Mouse (Mus musculus): ENCODE measurements at regions not wholly inside any gene's neighbourhood (a gene's known extent, or its start where the extent isn't known, plus 50 kb on each side); places are given as distances from the start of the nearest gene placed in this dataset.

DNA sequence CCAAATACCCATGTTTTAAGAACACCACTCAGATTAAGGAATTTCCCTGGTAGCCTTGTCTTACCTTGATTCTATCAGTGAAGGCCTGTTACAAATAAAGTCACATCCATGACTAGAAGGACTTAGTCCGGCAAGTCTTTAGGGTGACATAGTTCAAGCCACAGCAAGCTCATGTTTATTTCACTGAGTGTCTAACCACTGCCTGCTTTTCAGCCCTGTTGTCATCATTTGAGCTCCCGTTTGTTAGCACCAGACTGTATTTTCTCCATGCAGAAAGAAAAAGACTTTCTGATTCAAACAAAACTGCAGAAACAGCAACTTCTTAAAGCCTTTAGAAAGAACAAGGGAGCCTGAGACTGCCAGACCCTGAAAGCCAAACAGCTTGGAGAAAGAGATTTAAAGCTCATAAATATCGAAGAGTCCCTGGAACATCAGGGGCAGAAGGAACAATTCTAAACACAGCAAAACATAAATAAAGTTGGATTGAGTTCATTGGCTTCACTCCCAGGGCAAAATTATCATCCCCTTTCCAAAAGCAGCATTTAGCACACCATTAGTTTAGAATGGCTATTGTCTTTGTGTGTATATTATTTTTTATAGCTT is 451.9 kb upstream of the Sptlc3 start:
- no peaks in the 10 kb centered on the region for H3K36me3 ChIP-seq (ENCODE audit: control insufficient read depth, insufficient read depth, low read length)
- H3K27me3 ChIP-seq (ENCODE audit: control insufficient read depth, insufficient read depth, low read length) = no peaks in the 10 kb centered on the region
- TF ChIP-seq CTCF (IDR thresholded peaks at IDR 0.05; ENCODE audit: control insufficient read depth, insufficient read depth, insufficient replicate concordance, low read depth, low read length) (no peak), POLR2A (IDR thresholded peaks at IDR 0.05; ENCODE audit: control insufficient read depth, low read depth, low read length) (no peak)
- no peaks in the 10 kb centered on the region for H3K4me1 ChIP-seq (ENCODE audit: control insufficient read depth, insufficient read depth, low read length)
- H3K4me3 ChIP-seq (ENCODE audit: control insufficient read depth, low read depth, low read length) = no peak overlapping the region
- H3K27ac ChIP-seq (ENCODE audit: control insufficient read depth, insufficient read depth, low read depth, low read length) = no peak overlapping the region

DNA sequence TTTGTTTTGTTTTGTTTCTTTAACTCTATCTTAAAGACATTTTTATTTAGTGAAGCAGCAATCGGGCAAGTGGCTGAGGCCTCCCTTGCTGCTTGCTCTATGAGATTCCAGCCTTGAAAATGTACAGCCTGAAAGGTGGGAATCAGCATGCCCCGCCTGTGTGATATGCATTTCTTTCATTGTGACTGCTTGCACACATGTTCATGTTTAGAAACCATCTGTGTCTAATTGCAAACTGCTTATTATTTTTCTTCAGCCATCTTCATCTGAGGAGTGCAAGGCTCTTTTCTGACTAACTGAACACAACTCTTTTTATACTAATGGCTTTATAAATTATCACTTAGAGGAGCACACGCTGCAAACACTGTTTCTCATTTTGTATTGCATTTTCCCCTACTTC is 449.0 kb upstream of the Sptlc3 start:
- Histone ChIP-seq H3K36me3 (ENCODE audit: control insufficient read depth, insufficient read depth, low read length) (no peaks in the 10 kb centered on the region), H3K27me3 (ENCODE audit: control insufficient read depth, insufficient read depth, low read length) (no peaks in the 10 kb centered on the region), H3K27ac (ENCODE audit: control insufficient read depth, insufficient read depth, low read depth, low read length) (no peak overlapping the region), H3K4me1 (ENCODE audit: control insufficient read depth, insufficient read depth, low read length) (no peaks in the 10 kb centered on the region), H3K4me3 (ENCODE audit: control insufficient read depth, low read depth, low read length) (no peak overlapping the region)
- TF ChIP-seq CTCF (IDR thresholded peaks at IDR 0.05; ENCODE audit: control insufficient read depth, insufficient read depth, insufficient replicate concordance, low read depth, low read length) (no peak), POLR2A (IDR thresholded peaks at IDR 0.05; ENCODE audit: control insufficient read depth, low read depth, low read length) (no peak)

DNA sequence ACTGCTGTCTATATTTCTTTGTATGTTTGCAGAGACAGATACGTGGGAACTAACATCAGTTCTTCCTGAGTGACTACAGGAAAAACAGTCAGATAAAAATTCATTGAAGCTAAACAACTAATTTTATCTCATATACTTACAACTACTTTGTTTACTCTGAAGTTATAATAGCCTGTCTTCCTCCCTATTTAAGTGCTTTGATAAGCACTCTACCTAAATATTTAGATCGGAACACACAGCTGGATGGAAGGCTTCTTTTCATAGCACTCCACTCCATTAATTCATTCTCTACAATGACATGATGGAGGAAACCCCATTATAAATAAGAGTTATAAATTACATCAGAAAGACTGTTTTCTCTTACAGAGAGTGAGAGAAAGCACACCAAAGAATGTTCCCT is 438.5 kb upstream of the Sptlc3 start:
- Histone ChIP-seq H3K4me3 (ENCODE audit: control insufficient read depth, low read depth, low read length) (no peak overlapping the region), H3K27me3 (ENCODE audit: control insufficient read depth, insufficient read depth, low read length) (no peaks in the 10 kb centered on the region), H3K36me3 (ENCODE audit: control insufficient read depth, insufficient read depth, low read length) (no peaks in the 10 kb centered on the region), H3K27ac (ENCODE audit: control insufficient read depth, insufficient read depth, low read depth, low read length) (no peak overlapping the region), H3K4me1 (ENCODE audit: control insufficient read depth, insufficient read depth, low read length) (no peaks in the 10 kb centered on the region)
- TF ChIP-seq CTCF (IDR thresholded peaks at IDR 0.05; ENCODE audit: control insufficient read depth, insufficient read depth, insufficient replicate concordance, low read depth, low read length) (no peak), POLR2A (IDR thresholded peaks at IDR 0.05; ENCODE audit: control insufficient read depth, low read depth, low read length) (no peak)

DNA sequence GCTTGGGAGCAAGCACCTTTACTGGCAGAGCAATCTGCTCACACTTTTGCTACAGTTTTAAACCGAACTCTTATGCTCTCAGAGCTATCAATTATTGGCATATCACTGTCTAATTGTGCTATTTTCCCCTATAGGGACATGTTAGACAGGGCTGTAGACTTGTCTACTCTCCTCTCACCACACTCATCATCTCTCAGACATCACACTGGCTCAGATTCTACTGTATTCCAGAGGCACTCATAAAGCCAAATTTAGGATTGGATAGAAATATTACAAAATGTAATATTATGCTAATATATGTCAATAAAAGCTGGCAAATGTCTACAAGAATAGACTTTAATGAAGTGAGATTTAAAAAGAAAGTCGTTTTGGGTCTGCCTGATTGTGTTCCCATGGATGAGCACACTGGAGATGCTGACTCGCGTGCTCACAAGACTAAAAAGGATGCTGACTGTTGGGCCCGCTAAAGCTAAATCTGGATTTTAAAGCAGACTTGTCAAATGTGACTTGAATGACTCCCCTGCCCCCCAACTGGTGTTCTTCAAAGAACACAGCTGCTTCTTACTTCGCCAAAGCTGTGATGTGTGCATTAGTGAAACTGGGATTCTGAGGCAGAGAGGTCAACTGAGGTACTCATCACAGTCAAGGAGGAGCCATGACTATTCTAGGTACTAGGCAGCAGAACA is 424.3 kb upstream of the Sptlc3 start:
- no peak overlapping the region for H3K27ac ChIP-seq (ENCODE audit: control insufficient read depth, insufficient read depth, low read depth, low read length)

DNA sequence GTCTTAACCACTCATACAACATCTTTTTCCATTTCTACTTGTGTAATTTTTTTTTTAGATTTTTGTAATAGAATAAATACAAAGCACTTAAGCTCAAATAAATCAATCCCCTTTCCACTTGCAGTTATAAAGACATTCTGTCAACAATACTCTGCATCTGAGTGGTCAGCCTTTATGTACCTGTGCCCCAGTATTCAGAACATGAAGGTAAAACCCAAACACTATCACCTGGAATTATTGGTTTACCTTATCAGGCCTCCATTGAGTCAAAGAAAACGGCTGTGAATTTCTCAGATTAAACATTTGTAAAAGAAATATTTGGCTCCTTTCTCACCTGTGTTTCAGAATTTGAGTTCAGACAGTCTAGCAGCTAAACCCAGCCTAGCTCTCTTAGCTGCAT is 422.0 kb upstream of the Sptlc3 start:
- Histone ChIP-seq H3K36me3 (ENCODE audit: control insufficient read depth, insufficient read depth, low read length) (no peaks in the 10 kb centered on the region), H3K27ac (ENCODE audit: control insufficient read depth, insufficient read depth, low read depth, low read length) (no peak overlapping the region), H3K4me3 (ENCODE audit: control insufficient read depth, low read depth, low read length) (no peak overlapping the region), H3K4me1 (ENCODE audit: control insufficient read depth, insufficient read depth, low read length) (no peaks in the 10 kb centered on the region), H3K27me3 (ENCODE audit: control insufficient read depth, insufficient read depth, low read length) (no peaks in the 10 kb centered on the region)
- TF ChIP-seq CTCF (IDR thresholded peaks at IDR 0.05; ENCODE audit: control insufficient read depth, insufficient read depth, insufficient replicate concordance, low read depth, low read length) = no peak
- no peak for TF ChIP-seq POLR2A (IDR thresholded peaks at IDR 0.05; ENCODE audit: control insufficient read depth, low read depth, low read length)

More for the DNA sequence above, 424.3 kb upstream of the Sptlc3 start:
- H3K4me3 ChIP-seq (ENCODE audit: control insufficient read depth, low read depth, low read length) = no peak overlapping the region
- no peaks in the 10 kb centered on the region for H3K4me1 ChIP-seq (ENCODE audit: control insufficient read depth, insufficient read depth, low read length)
- no peak for TF ChIP-seq POLR2A (IDR thresholded peaks at IDR 0.05; ENCODE audit: control insufficient read depth, low read depth, low read length)
- no peak for TF ChIP-seq CTCF (IDR thresholded peaks at IDR 0.05; ENCODE audit: control insufficient read depth, insufficient read depth, insufficient replicate concordance, low read depth, low read length)
- no peaks in the 10 kb centered on the region for H3K36me3 ChIP-seq (ENCODE audit: control insufficient read depth, insufficient read depth, low read length)
- no peaks in the 10 kb centered on the region for H3K27me3 ChIP-seq (ENCODE audit: control insufficient read depth, insufficient read depth, low read length)

DNA sequence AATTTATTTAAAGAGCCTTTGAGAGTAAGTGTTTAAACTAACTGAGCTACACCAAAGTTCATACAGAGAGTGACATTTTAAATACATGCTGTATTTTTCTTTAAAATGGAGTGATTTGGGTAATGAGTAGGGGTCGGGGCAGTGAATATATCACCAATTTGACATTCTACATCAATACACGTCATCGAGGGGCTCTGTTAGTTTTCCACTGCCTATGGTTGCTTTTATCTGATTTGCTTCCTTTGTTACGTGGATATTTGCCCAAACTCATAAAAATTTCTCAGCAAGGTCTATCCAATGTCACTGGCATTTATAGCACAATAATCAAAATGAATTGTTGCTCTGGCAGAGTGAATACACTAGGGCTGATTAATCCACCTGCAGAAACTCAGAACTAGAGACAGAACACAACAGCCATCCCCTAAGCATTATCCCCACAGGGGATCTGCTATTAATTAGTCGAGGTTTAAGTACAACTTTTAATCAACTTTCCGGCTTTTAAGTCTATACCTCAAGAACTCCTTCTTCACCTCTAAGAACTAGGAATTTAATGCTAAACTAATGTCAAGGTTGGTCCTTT is 400.1 kb upstream of the Sptlc3 start:
- Histone ChIP-seq H3K4me3 (ENCODE audit: control insufficient read depth, low read depth, low read length) (no peak overlapping the region), H3K4me1 (ENCODE audit: control insufficient read depth, insufficient read depth, low read length) (no peaks in the 10 kb centered on the region), H3K36me3 (ENCODE audit: control insufficient read depth, insufficient read depth, low read length) (no peaks in the 10 kb centered on the region), H3K27me3 (ENCODE audit: control insufficient read depth, insufficient read depth, low read length) (no peaks in the 10 kb centered on the region), H3K27ac (ENCODE audit: control insufficient read depth, insufficient read depth, low read depth, low read length) (no peak overlapping the region)
- TF ChIP-seq POLR2A (IDR thresholded peaks at IDR 0.05; ENCODE audit: control insufficient read depth, low read depth, low read length) (no peak), CTCF (IDR thresholded peaks at IDR 0.05; ENCODE audit: control insufficient read depth, insufficient read depth, insufficient replicate concordance, low read depth, low read length) (no peak)

DNA sequence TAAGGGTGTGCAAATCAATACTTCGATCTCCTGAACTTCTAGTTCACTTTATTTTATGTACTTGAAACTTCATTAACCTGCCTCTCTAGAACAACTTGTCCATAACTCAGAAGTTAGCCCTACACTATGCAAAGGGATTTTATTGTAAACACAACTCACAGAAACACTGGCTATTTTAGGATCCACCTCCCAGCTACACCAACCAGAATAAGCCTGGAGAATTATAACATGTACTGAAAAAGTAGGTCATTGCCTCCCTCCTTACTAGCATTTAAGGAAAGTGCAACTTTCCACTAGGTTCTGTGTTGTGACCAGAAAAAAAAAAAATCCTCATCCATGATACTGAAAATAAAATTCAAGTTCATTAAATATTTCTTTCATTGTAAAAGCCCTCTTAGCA is 382.0 kb upstream of the Sptlc3 start:
- Histone ChIP-seq H3K27me3 (ENCODE audit: control insufficient read depth, insufficient read depth, low read length) (no peaks in the 10 kb centered on the region), H3K36me3 (ENCODE audit: control insufficient read depth, insufficient read depth, low read length) (no peaks in the 10 kb centered on the region), H3K4me1 (ENCODE audit: control insufficient read depth, insufficient read depth, low read length) (no peaks in the 10 kb centered on the region), H3K4me3 (ENCODE audit: control insufficient read depth, low read depth, low read length) (no peak overlapping the region), H3K27ac (ENCODE audit: control insufficient read depth, insufficient read depth, low read depth, low read length) (no peak overlapping the region)
- TF ChIP-seq CTCF (IDR thresholded peaks at IDR 0.05; ENCODE audit: control insufficient read depth, insufficient read depth, insufficient replicate concordance, low read depth, low read length) = no peak
- TF ChIP-seq POLR2A (IDR thresholded peaks at IDR 0.05; ENCODE audit: control insufficient read depth, low read depth, low read length) = no peak
